Mouse (Mus musculus) megakaryocyte, embryonic 14.5 days (primary cell): Measurements from ENCODE around the gene Chek2. TPM values are rescaled to one million over a fixed set of nuclear protein-coding genes. Genes with fewer than 3 reads are reported as not detected.

Source experiments
- H3K27me3 ChIP-seq: replicated peaks from 2 replicates; pipeline ENCODE3; 2012; ENCODE audit warnings: inconsistent platforms
- H3K36me3 ChIP-seq: replicated peaks from 2 replicates; pipeline ENCODE3; 2012; ENCODE audit warnings: low read length, inconsistent platforms, mixed read lengths
- H3K4me1 ChIP-seq: 2 replicates; pipeline ENCODE4 v1.6.1; 2012; ENCODE audit warnings: inconsistent platforms
- H3K4me3 ChIP-seq: replicated peaks from 2 replicates; pipeline ENCODE3; 2012; ENCODE audit warnings: moderate library complexity, mild to moderate bottlenecking, inconsistent platforms
- H3K9me3 ChIP-seq: 2 replicates; pipeline ENCODE4 v1.6.1; 2012; ENCODE audit warnings: inconsistent platforms
- FLI1 ChIP-seq: IDR thresholded peaks from 2 replicates; pipeline ENCODE4 v1.6.1; 2012; ENCODE audit warnings: low read length, inconsistent platforms, mixed read lengths
- GATA1 ChIP-seq: IDR thresholded peaks from 3 replicates; pipeline ENCODE4 v1.6.1; 2012; ENCODE audit warnings: mixed read lengths, low read length, inconsistent platforms, borderline replicate concordance
- polyA plus RNA-seq: library from polyadenylated mRNA; stranded (reverse); fragments of >175 nt; gene quantifications from 2 replicates; pipeline ENCODE4 v1.2.3, GENCODE M21; 2012; ENCODE audit warnings: low replicate concordance; ENCODE audit not compliant: insufficient read depth

The Chek2 gene
- polyA plus RNA-seq, 1 experiment, result 1.2 TPM

GRCm38 (mm10) chr5:110897114-110897788 is 57.5 kb downstream of the Chek2 start:
- Histone ChIP-seq H3K9me3 (no peaks in the 10 kb centered on the region), H3K27me3 (peaks cover 2% of the 10 kb centered on the region), H3K4me3 (no peak overlapping the region), H3K36me3 (no peaks in the 10 kb centered on the region), H3K4me1 (no peaks in the 10 kb centered on the region)
- no peak for TF ChIP-seq GATA1
- TF ChIP-seq FLI1, result no peak

GRCm38 (mm10) chr5:110898169-110898568 is 58.4 kb downstream of the Chek2 start:
- Histone ChIP-seq H3K36me3 (no peaks in the 10 kb centered on the region), H3K4me1 (no peaks in the 10 kb centered on the region), H3K4me3 (no peak overlapping the region), H3K27me3 (peaks cover 2% of the 10 kb centered on the region), H3K9me3 (no peaks in the 10 kb centered on the region)
- no peak for TF ChIP-seq GATA1
- no peak for TF ChIP-seq FLI1

DNA sequence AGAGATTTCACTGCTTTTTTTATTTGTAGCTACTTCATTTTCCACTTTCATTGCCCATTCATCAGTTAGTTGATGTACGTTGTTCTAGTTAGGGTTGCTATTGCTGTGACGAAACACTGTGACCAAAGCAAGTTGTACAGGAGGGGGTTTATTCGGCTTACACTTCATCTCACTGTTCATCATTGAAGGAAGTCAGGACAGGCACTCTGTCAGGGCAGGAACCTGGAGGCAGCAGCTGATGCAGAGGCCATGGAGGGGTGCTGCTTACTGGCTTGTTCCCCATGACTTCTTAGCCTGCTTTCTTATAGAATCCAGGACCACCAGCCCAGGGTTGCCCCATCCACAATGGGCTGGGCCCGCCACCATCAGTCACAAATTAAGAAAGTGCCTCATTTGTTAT is 59.0 kb downstream of the Chek2 start:
- no peaks in the 10 kb centered on the region for H3K9me3 ChIP-seq
- no peaks in the 10 kb centered on the region for H3K36me3 ChIP-seq
- H3K27me3 ChIP-seq, result peaks cover 2% of the 10 kb centered on the region
- no peak overlapping the region for H3K4me3 ChIP-seq
- H3K4me1 ChIP-seq, result no peaks in the 10 kb centered on the region
- TF ChIP-seq GATA1 (no peak), FLI1 (no peak)

DNA sequence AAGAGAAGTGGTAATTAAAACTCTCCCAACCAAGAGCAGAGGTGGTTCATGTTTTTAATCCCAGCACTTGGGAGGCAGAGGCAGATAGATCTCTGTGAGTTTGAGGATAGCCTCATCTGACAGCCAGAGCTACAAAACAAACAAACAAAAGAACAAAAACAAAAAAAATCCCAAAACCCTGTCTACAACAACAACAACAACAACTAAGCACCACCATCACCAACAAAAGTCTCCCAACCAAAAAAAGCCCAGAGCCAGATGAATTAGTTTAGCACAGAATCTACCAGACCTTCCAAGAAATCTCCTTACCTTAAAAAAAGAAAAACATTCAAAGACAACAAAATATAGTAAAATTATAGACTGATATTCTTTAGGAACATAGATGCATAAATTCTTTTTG is 60.6 kb downstream of the Chek2 start:
- no peaks in the 10 kb centered on the region for H3K9me3 ChIP-seq
- H3K36me3 ChIP-seq, result no peaks in the 10 kb centered on the region
- no peaks in the 10 kb centered on the region for H3K4me1 ChIP-seq
- no peak overlapping the region for H3K4me3 ChIP-seq
- peaks cover 2% of the 10 kb centered on the region for H3K27me3 ChIP-seq
- TF ChIP-seq FLI1 (no peak), GATA1 (no peak)

- Histone ChIP-seq H3K36me3 (no peaks in the 10 kb centered on the region), H3K4me1 (peaks cover 31% of the 10 kb centered on the region), H3K4me3 (peak overlapping the region; percentile 74), H3K9me3 (no peaks in the 10 kb centered on the region), H3K27me3 (peaks cover 3% of the 10 kb centered on the region)
- TF ChIP-seq GATA1 (no peak; the same call in 2 of the 3 replicates), FLI1 (no peak)
These were observed 66.9 kb downstream of the Chek2 start for GRCm38 (mm10) chr5:110906708-110907107.

DNA sequence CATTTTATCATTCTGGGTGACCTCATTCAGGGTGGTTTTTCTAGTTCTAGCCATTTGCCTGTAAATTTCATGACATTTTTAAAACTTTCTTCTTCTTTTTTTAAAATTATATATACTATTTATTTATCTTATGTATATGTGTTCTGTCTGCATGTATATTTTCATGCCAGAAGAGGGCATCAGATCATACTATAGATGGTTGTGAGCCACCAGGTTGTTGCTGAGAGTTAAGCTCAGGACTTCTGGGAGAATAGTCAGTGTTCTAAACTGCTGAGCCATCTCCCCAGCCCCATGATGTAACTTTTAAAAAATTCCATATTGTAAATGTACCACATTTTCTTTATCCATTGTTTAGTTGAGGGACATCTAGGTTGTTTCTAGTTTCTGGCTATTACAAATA is 69.1 kb downstream of the Chek2 start:
- TF ChIP-seq FLI1 (no peak), GATA1 (no peak)
- peaks cover 3% of the 10 kb centered on the region for H3K27me3 ChIP-seq
- no peak overlapping the region for H3K4me3 ChIP-seq
- H3K4me1 ChIP-seq, result peaks cover 43% of the 10 kb centered on the region
- no peaks in the 10 kb centered on the region for H3K36me3 ChIP-seq
- no peaks in the 10 kb centered on the region for H3K9me3 ChIP-seq

- Histone ChIP-seq H3K4me1 (peaks cover 43% of the 10 kb centered on the region), H3K9me3 (no peaks in the 10 kb centered on the region), H3K27me3 (peaks cover 6% of the 10 kb centered on the region), H3K36me3 (no peaks in the 10 kb centered on the region), H3K4me3 (no peak overlapping the region)
- no peak for TF ChIP-seq GATA1
- TF ChIP-seq FLI1, result no peak
These were observed 70.3 kb downstream of the Chek2 start for GRCm38 (mm10) chr5:110909955-110910589.

DNA sequence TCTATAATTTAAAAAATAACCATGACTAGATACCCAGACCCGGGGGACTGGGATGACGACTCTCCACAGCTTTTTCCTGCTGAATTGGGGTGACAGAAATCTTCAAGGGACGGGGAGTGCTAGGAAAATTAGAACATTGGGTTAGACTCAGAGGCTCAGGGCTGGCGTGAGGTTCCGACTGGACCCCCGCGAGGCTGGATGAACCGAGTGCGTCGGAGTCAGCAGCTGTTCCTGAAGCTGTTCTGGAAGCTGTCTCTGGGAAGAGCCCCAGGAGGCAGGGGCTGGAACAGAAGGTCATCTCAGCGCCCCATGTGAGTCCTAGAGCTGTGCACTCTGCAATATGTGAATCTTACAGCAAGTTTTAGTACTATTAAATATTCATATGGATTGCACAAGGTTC is 75.1 kb downstream of the Chek2 start:
- no peaks in the 10 kb centered on the region for H3K36me3 ChIP-seq
- peaks cover 46% of the 10 kb centered on the region for H3K4me1 ChIP-seq
- no peak overlapping the region for H3K4me3 ChIP-seq
- TF ChIP-seq FLI1, result no peak
- TF ChIP-seq GATA1, result no peak
- no peaks in the 10 kb centered on the region for H3K9me3 ChIP-seq
- peaks cover 33% of the 10 kb centered on the region for H3K27me3 ChIP-seq

- TF ChIP-seq FLI1 (no peak), GATA1 (no peak)
- Histone ChIP-seq H3K36me3 (no peaks in the 10 kb centered on the region), H3K9me3 (no peaks in the 10 kb centered on the region), H3K4me3 (no peak overlapping the region), H3K4me1 (peaks cover 38% of the 10 kb centered on the region), H3K27me3 (peaks cover 33% of the 10 kb centered on the region)
These were observed 76.5 kb downstream of the Chek2 start for GRCm38 (mm10) chr5:110916241-110916640.

DNA sequence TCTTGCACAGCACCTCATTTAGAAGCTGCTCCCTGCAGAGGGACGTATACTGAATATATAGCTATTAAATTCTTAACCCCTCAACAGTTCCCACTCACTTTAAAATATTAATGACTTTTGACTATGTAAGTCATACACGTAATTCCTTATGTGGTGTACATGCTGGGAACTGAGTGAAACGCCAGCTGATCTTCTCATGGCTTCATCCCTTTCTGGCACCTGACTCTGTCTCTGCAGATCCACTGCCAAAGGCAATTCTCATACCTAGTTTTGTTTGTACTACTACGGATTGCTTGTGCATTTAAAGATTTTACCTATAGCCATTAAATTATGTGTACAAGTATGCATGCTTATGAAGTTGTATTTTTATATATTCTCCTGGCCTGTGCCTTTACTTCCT is 79.8 kb downstream of the Chek2 start:
- Histone ChIP-seq H3K4me1 (peaks cover 25% of the 10 kb centered on the region), H3K9me3 (no peaks in the 10 kb centered on the region), H3K36me3 (no peaks in the 10 kb centered on the region), H3K4me3 (no peak overlapping the region), H3K27me3 (peaks cover 33% of the 10 kb centered on the region)
- TF ChIP-seq GATA1, result no peak
- TF ChIP-seq FLI1, result no peak
